Mouse (Mus musculus) skeletal muscle tissue, postnatal 0 days (tissue): ENCODE results near the gene Aggf1. TPM values are rescaled to one million over a fixed set of nuclear protein-coding genes. Genes with fewer than 3 reads are reported as not detected.

Experiments
- polyA plus RNA-seq: library from polyadenylated mRNA; unstranded; fragments of >200 nt; fragmentation: Nextera tagmentation; extraction: Ambion mirVana; gene quantifications from 2 replicates; pipeline ENCODE4 v1.2.1, GENCODE M21; 2015

Aggf1 gene
- polyA plus RNA-seq: 14.3 and 15.4 TPM in 2 replicates

DNA sequence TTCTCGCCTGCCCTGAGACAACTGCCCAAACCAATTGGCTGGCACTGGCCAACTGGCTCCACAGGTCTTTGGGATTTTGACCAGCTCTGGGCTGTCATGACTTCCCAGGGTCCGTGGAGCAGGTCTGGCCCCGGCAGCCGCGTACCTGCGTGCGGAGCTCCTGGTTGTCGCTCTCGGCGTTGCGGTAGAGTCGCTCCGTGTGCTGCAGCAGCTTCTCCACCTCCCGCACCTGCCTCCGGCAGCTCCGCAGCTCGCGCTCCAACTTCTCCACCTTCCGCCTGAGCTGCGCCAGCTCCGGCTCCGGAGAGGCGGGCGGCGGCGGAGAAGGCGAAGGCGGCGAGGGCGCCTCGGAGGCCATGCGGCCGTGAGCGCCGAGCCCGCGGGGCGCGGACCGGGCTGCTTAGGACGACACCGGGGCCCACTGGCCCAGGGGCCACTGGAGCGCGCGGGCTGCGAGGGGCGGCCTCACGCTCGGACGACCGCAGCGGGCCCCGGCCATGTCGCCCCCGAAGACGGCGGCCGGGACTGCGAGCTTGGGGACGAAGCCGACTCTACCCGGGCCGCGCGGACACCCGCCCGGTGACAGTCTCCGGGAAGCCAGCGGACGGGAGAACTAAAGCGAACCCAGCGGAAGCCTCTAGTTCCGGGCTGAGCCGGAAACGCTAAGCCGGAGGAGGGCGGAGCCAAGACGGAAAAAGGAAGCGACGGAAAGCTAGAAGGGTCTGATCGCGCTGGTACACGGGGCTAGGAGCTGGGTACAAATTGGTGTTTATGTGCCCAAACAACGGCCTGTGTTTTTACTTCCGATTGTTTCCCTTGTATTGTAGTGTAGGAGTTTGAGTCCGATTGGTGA lies at the start of gene Aggf1:
Aggf1 (minus strand) TSS at position 652 of the 853 bp plus-strand sequence.

DNA sequence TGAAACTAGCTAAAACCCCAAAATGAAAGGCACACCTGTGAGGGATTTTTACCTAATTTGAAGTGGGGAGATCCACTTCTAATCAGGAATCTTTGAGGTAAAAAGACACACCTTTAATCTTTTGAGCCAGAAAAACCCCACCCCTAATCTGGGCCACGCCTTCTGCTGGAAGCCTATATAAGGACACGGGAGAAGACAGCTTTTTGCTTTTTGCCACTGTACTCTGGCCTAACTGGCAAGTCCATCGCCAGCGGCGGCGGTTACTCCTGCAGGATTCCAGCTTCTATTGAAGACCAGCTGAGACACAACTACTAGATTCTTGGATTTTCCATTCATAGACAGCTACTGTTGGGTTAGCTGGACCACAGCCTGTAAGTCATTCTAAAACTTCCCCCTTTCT lies 51.8 kb downstream of the Aggf1 start, which contains the start of gene Zbed3:
Zbed3 (plus strand) TSS at position 213 of the 400 bp plus-strand sequence.

Other genes with a start within 250 kb of the Aggf1 start
- gene Pde8b, start 125.0 kb downstream of the Aggf1 start, polyA plus RNA-seq: 1.00 and 1.2 TPM in 2 replicates
- 17.7 and 23.2 TPM in 2 replicates for gene Zbed3, start 51.7 kb downstream of the Aggf1 start, polyA plus RNA-seq
- gene Crhbp, start 69.6 kb upstream of the Aggf1 start, polyA plus RNA-seq: not detected in 2 replicates
- gene S100z, start 103.4 kb upstream of the Aggf1 start, polyA plus RNA-seq: not detected in 2 replicates
- gene F2rl1, start 149.9 kb upstream of the Aggf1 start, polyA plus RNA-seq: 0.69 and 0.73 TPM in 2 replicates
- gene F2r, start 243.1 kb upstream of the Aggf1 start, polyA plus RNA-seq: 24.3 and 26.2 TPM in 2 replicates